Mouse (Mus musculus) brown adipose tissue, adult 24 weeks (tissue): ENCODE measurements around the gene Prl2a1. TPM values are rescaled to one million over a fixed set of nuclear protein-coding genes. Genes with fewer than 3 reads are reported as not detected.
"Not testable (repeated sequence)": the region's sequence is repeated elsewhere in the genome, so short reads cannot be mapped to it uniquely, and the experiment has no call there.

ENCODE experiments used
- H3K27ac ChIP-seq: fragments of 200-500 bp; replicated peaks from 2 replicates; pipeline ENCODE4 v1.5.1; 2012; ENCODE audit warnings: low read depth, mild to moderate bottlenecking, low read length
- H3K4me1 ChIP-seq: fragments of 200-500 bp; 2 replicates; pipeline ENCODE4 v1.6.1; 2012; ENCODE audit warnings: low read length, mixed read lengths; ENCODE audit not compliant: control insufficient read depth, insufficient read depth, insufficient read length
- H3K4me3 ChIP-seq: fragments of 200-500 bp; 2 replicates; pipeline ENCODE4 v1.5.1; 2012; ENCODE audit warnings: low read depth, mild to moderate bottlenecking, low read length, moderate library complexity; ENCODE audit not compliant: insufficient read depth
- polyA plus RNA-seq: library from polyadenylated mRNA; stranded (reverse); fragments of >200 nt; gene quantifications from 2 replicates; pipeline ENCODE4 v1.2.4, GENCODE M21; 2012; ENCODE audit not compliant: missing spikeins, insufficient read depth, insufficient read length

Gene Prl2a1
- not detected in 2 replicates for polyA plus RNA-seq

DNA sequence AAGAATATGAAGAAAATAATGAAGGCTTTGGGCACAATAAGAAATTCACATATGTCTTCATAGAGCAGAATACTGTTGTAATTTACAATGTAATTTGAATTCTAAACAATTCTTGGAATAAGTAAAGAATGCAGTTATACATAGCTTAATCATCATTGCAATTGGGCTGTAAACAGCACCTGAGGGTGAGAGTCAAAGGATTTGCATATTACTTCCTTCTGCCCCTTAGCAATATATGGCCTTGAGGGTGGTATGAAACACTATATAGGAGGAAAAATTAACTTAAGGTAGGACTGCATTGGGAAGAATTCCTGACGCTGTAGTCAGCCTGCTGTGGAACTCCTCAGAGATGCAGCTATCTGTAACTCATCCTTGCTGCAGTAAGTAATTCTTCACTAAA, at the start of gene Prl2a1:
Prl2a1 (plus strand) TSS at position 301 of the 400 bp plus-strand sequence.
- Histone ChIP-seq H3K27ac (no peak within 1 kb of the TSS), H3K4me1 (no peaks in the 10 kb centered on the region), H3K4me3 (no peak within 1 kb of the TSS)

GRCm38 (mm10) chr13:27780704-27781103, 20.8 kb upstream of the Prl2a1 start, which contains the start of gene Prl7c1:
Gene Prl7c1, minus strand, starts transcription at chr13:27780804.
- not testable (repeated sequence) for H3K27ac ChIP-seq, H3K4me1 ChIP-seq, H3K4me3 ChIP-seq

GRCm38 (mm10) chr13:27799303-27799702, 2.2 kb upstream of the Prl2a1 start:
- Histone ChIP-seq H3K4me1 (no peaks in the 10 kb centered on the region), H3K4me3 (no peak overlapping the region), H3K27ac (no peak overlapping the region)

DNA sequence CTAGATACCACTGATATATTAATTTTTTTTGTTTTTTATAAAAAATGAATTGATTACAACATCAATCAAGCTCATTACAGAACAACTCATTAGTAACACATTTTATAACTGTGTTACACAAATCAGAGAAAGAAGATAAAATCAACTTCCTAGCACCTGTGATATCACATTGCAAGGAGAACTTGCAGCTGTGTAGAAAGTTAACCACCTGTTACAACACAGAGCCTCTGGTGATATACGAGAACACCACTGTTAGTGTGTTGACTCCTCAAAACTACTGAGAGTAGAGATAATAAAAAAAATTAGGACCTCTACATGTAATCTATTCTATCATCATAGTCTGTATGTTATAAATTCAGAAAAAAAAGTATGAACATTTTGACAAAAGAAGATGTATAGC, 1.3 kb downstream of the Prl2a1 start:
- Histone ChIP-seq H3K4me1 (no peaks in the 10 kb centered on the region), H3K27ac (no peak overlapping the region), H3K4me3 (no peak overlapping the region)

DNA sequence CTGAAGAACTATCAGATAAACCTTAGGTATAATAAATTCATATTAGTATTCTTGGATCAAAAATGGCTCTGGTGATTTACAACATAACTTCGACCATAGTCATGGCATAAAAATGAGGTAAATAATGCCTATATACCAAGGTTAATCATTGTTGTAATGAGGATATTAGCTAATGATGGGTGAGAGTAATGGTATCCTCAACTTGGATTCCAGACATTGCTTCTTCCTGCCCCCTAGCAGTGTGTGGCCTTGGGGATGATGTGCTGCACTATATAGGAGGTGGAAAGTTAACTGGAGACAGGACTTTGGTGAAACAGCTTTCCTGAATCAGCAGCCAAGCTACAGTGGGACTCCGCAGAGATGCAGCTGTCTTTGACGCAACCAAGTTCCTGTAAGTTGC, 47.6 kb downstream of the Prl2a1 start, which contains the start of gene Prl2c1:
Prl2c1 (plus strand) TSS at position 301 of the 400 bp plus-strand sequence.
- Histone ChIP-seq H3K4me1 (no peaks in the 10 kb centered on the region), H3K4me3 (no peak within 1 kb of the TSS), H3K27ac (no peak within 1 kb of the TSS)

Other genes starting within 250 kb of the Prl2a1 start
- gene Prl8a9, start 237.0 kb upstream of the Prl2a1 start, polyA plus RNA-seq = not detected in 2 replicates
- gene Prl8a1, start 219.5 kb upstream of the Prl2a1 start, polyA plus RNA-seq = not detected in 2 replicates
- gene Prl7b1, start 191.1 kb upstream of the Prl2a1 start, polyA plus RNA-seq = not detected in 2 replicates
- not detected in 2 replicates for gene Prl7a1, start 159.2 kb upstream of the Prl2a1 start, polyA plus RNA-seq
- not detected in 2 replicates for gene Prl7a2, start 133.6 kb upstream of the Prl2a1 start, polyA plus RNA-seq
- not detected in 2 replicates for gene Prl7d1, start 84.9 kb upstream of the Prl2a1 start, polyA plus RNA-seq
- not detected in 2 replicates for gene Prl7c1, start 20.9 kb upstream of the Prl2a1 start, polyA plus RNA-seq
- not detected in 2 replicates for gene Prl2c1, start 47.7 kb downstream of the Prl2a1 start, polyA plus RNA-seq
- gene Prl4a1, start 214.6 kb downstream of the Prl2a1 start, polyA plus RNA-seq = not detected in 2 replicates